Mouse (Mus musculus): ENCODE results near the gene Ube2l3. TPM values are rescaled to one million over a fixed set of nuclear protein-coding genes. Genes with fewer than 3 reads are reported as not detected.

Gene Ube2l3
- polyA plus RNA-seq, 1 experiment from 2014 or later: 186 TPM

- no peak for ATAC-seq (ENCODE audit: insufficient read depth)
- H3K4me1 ChIP-seq (replicated peaks): no peaks in the 10 kb centered on the region
- H3K4me2 ChIP-seq: no peak overlapping the region
- no peak overlapping the region for H3K4me3 ChIP-seq (replicated peaks)
- H3K27ac ChIP-seq (replicated peaks): no peak overlapping the region
- WGBS (ENCODE audit: insufficient replicate concordance): 76% methylated on average over 5 of the region's 5 CpGs
- no peaks in the 10 kb centered on the region for H3K9me3 ChIP-seq (replicated peaks)
- no peak overlapping the region for H3K9ac ChIP-seq
- peaks cover 10% of the 10 kb centered on the region; the same call in 1 of the 2 replicates for H3K36me3 ChIP-seq (replicated peaks)
- H3K27me3 ChIP-seq: no peaks in the 10 kb centered on the region
These were observed 85.1 kb downstream of the Ube2l3 start for GRCm38 (mm10) chr16:17117309-17117799.

GRCm38 (mm10) chr16:17110771-17111743 is 91.4 kb downstream of the Ube2l3 start, which contains the start of gene Ppil2:
TSS of gene Ppil2 (minus strand) at chr16:17111257.
- 3% methylated on average over 38 of the region's 38 CpGs for WGBS (ENCODE audit: insufficient replicate concordance)
- H3K27me3 ChIP-seq: no peaks in the 10 kb centered on the region
- peak within 1 kb of the TSS; percentile 75 for H3K9ac ChIP-seq
- peak; percentile 87 for ATAC-seq (ENCODE audit: insufficient read depth)
- H3K4me1 ChIP-seq (replicated peaks): peaks cover 19% of the 10 kb centered on the region
- peak within 1 kb of the TSS; percentile 76 for H3K4me3 ChIP-seq (replicated peaks)
- H3K9me3 ChIP-seq (replicated peaks): no peaks in the 10 kb centered on the region
- H3K4me2 ChIP-seq: peak within 1 kb of the TSS; percentile 72
- peak within 1 kb of the TSS; percentile 84 for H3K27ac ChIP-seq (replicated peaks)
- peaks cover 29% of the 10 kb centered on the region for H3K36me3 ChIP-seq (replicated peaks)

GRCm38 (mm10) chr16:17104600-17104999 is 97.8 kb downstream of the Ube2l3 start:
- whole genome bisulfite sequencing (ENCODE audit: insufficient replicate concordance): 74% methylated on average over 4 of the region's 4 CpGs
- Histone ChIP-seq H3K9me3 (replicated peaks) (no peaks in the 10 kb centered on the region), H3K4me3 (replicated peaks) (no peak overlapping the region), H3K36me3 (replicated peaks) (peaks cover 82% of the 10 kb centered on the region), H3K4me1 (replicated peaks) (peaks cover 2% of the 10 kb centered on the region), H3K4me2 (no peak overlapping the region), H3K27me3 (no peaks in the 10 kb centered on the region), H3K9ac (no peak overlapping the region), H3K27ac (replicated peaks) (no peak overlapping the region)
- no peak for ATAC-seq (ENCODE audit: insufficient read depth)

- no peak for ATAC-seq (ENCODE audit: insufficient read depth)
- no peak overlapping the region for H3K4me2 ChIP-seq
- no peak overlapping the region for H3K27ac ChIP-seq (replicated peaks)
- H3K9ac ChIP-seq: no peak overlapping the region
- H3K4me3 ChIP-seq (replicated peaks): no peak overlapping the region
- 79% methylated on average over 7 of the region's 7 CpGs for WGBS (ENCODE audit: insufficient replicate concordance)
- H3K27me3 ChIP-seq: no peaks in the 10 kb centered on the region
- no peaks in the 10 kb centered on the region for H3K4me1 ChIP-seq (replicated peaks)
- H3K9me3 ChIP-seq (replicated peaks): no peaks in the 10 kb centered on the region
- peaks cover 88% of the 10 kb centered on the region for H3K36me3 ChIP-seq (replicated peaks)
These were observed 99.7 kb downstream of the Ube2l3 start for GRCm38 (mm10) chr16:17102630-17103220.

MicroRNAs within 50 kb of the gene (microRNA counts, 519-probe panel; counts per million panel counts)
- 3,836 counts per million, percentile 78 among the panel's probes with 10 or more counts for microRNA mmu-miR-130b
- microRNA mmu-miR-301b: 2,123 counts per million, percentile 29 among the panel's probes with 10 or more counts

Small RNA genes within 50 kb of the gene (microRNA-seq; reads per million reads assigned to microRNA genes)
- gene Mir130b: 5,215 reads per million, percentile 89 among the genes with 10 or more reads in this experiment
- gene Mir301b: 47.4 reads per million, percentile 46 among the genes with 10 or more reads in this experiment

Other genes starting within 250 kb of the Ube2l3 start
- 80.3 and 82.0 TPM in 2 replicates for gene Mapk1, start 219.3 kb downstream of the Ube2l3 start, polyA plus RNA-seq (2015; fragmentation: Nextera tagmentation; extraction: Ambion mirVana)
- gene Ypel1, start 133.0 kb downstream of the Ube2l3 start, polyA plus RNA-seq (2015; fragmentation: Nextera tagmentation; extraction: Ambion mirVana): 1.0 and 1.2 TPM in 2 replicates
- gene Ppil2, start 91.4 kb downstream of the Ube2l3 start, polyA plus RNA-seq (2015; fragmentation: Nextera tagmentation; extraction: Ambion mirVana): 57.2 and 57.7 TPM in 2 replicates
- gene 2610318N02Rik, start 77.5 kb downstream of the Ube2l3 start, polyA plus RNA-seq (2015; fragmentation: Nextera tagmentation; extraction: Ambion mirVana): 16.2 and 17.5 TPM in 2 replicates
- 54.4 TPM in 2 replicates for gene Sdf2l1, start 70.3 kb downstream of the Ube2l3 start, polyA plus RNA-seq (2015; fragmentation: Nextera tagmentation; extraction: Ambion mirVana)
- 6.9 TPM in 2 replicates for gene Ydjc, start 58.0 kb downstream of the Ube2l3 start, polyA plus RNA-seq (2015; fragmentation: Nextera tagmentation; extraction: Ambion mirVana)
- 0.26 and 0.47 TPM in 2 replicates for gene Ccdc116, start 55.4 kb downstream of the Ube2l3 start, polyA plus RNA-seq (2015; fragmentation: Nextera tagmentation; extraction: Ambion mirVana)
- gene Rimbp3, start 6.0 kb upstream of the Ube2l3 start, polyA plus RNA-seq (2015; fragmentation: Nextera tagmentation; extraction: Ambion mirVana): 0.06 and 0.09 TPM in 2 replicates
- gene Hic2, start 30.9 kb upstream of the Ube2l3 start, polyA plus RNA-seq (2015; fragmentation: Nextera tagmentation; extraction: Ambion mirVana): 2.6 and 3.6 TPM in 2 replicates
- 3.9 and 4.4 TPM in 2 replicates for gene Tmem191c, start 73.4 kb upstream of the Ube2l3 start, polyA plus RNA-seq (2015; fragmentation: Nextera tagmentation; extraction: Ambion mirVana)
- 194 and 213 TPM in 2 replicates for gene Serpind1, start 128.7 kb upstream of the Ube2l3 start, polyA plus RNA-seq (2015; fragmentation: Nextera tagmentation; extraction: Ambion mirVana)
- gene Snap29, start 203.3 kb upstream of the Ube2l3 start, polyA plus RNA-seq (2015; fragmentation: Nextera tagmentation; extraction: Ambion mirVana): 8.8 and 9.2 TPM in 2 replicates
- gene Pi4ka, start 203.7 kb upstream of the Ube2l3 start, polyA plus RNA-seq (2015; fragmentation: Nextera tagmentation; extraction: Ambion mirVana): 12.0 and 13.4 TPM in 2 replicates
- 28.2 and 29.3 TPM in 2 replicates for gene Crkl, start 249.3 kb upstream of the Ube2l3 start, polyA plus RNA-seq (2015; fragmentation: Nextera tagmentation; extraction: Ambion mirVana)